Mouse (Mus musculus) adipocyte (in vitro differentiated cells): Measurements from ENCODE around the gene Nrxn3.

Source experiments
- DNase-seq: peaks from one replicate; pipeline ENCODE4 v3.0.0-alpha.2; 2016; ENCODE audit warnings: low spot score

Nrxn3 gene

GRCm38 (mm10) chr12:89179970-89180666 lies 457.4 kb downstream of the Nrxn3 start:
- no peak for DNase-seq

GRCm38 (mm10) chr12:89181157-89181561 lies 458.5 kb downstream of the Nrxn3 start:
- DNase-seq: no peak

- no peak for DNase-seq
Observed at GRCm38 (mm10) chr12:89198764-89199525, 476.3 kb downstream of the Nrxn3 start.

- no peak for DNase-seq
Observed at GRCm38 (mm10) chr12:89211608-89212007, 488.9 kb downstream of the Nrxn3 start.

- no peak for DNase-seq
Observed at GRCm38 (mm10) chr12:89239826-89240225, 517.1 kb downstream of the Nrxn3 start.

- no peak for DNase-seq
Observed at GRCm38 (mm10) chr12:89241554-89241953, 518.9 kb downstream of the Nrxn3 start.

GRCm38 (mm10) chr12:89242476-89242875 lies 519.8 kb downstream of the Nrxn3 start:
- no peak for DNase-seq

GRCm38 (mm10) chr12:89255275-89255892 lies 532.7 kb downstream of the Nrxn3 start:
- no peak for DNase-seq

- no peak for DNase-seq
Observed at GRCm38 (mm10) chr12:89258879-89259278, 536.2 kb downstream of the Nrxn3 start.

- no peak for DNase-seq
Observed at GRCm38 (mm10) chr12:89260076-89260475, 537.4 kb downstream of the Nrxn3 start.

GRCm38 (mm10) chr12:89262261-89262660 lies 539.6 kb downstream of the Nrxn3 start:
- no peak for DNase-seq

- no peak for DNase-seq
Observed at GRCm38 (mm10) chr12:89282362-89283343, 560.0 kb downstream of the Nrxn3 start.

GRCm38 (mm10) chr12:89284412-89284811 lies 561.7 kb downstream of the Nrxn3 start:
- no peak for DNase-seq

GRCm38 (mm10) chr12:89287037-89287436 lies 564.4 kb downstream of the Nrxn3 start:
- no peak for DNase-seq

GRCm38 (mm10) chr12:89289589-89290274 lies 567.1 kb downstream of the Nrxn3 start:
- DNase-seq: no peak

- no peak for DNase-seq
Observed at GRCm38 (mm10) chr12:89290736-89291574, 568.3 kb downstream of the Nrxn3 start.

- peak; percentile 71 for DNase-seq
Observed at GRCm38 (mm10) chr12:89302011-89302410, 579.3 kb downstream of the Nrxn3 start.

GRCm38 (mm10) chr12:89310200-89310599 lies 587.5 kb downstream of the Nrxn3 start:
- no peak for DNase-seq

GRCm38 (mm10) chr12:89312586-89312985 lies 589.9 kb downstream of the Nrxn3 start:
- DNase-seq: no peak

- DNase-seq: no peak
Observed at GRCm38 (mm10) chr12:89325864-89326560, 603.3 kb downstream of the Nrxn3 start.
